Mouse (Mus musculus): ENCODE data around the gene Cib1.

The Cib1 gene

GRCm38 (mm10) chr7:80231971-80232488 lies 583 bp downstream of the Cib1 start:
- no peak for DNase-seq

DNA sequence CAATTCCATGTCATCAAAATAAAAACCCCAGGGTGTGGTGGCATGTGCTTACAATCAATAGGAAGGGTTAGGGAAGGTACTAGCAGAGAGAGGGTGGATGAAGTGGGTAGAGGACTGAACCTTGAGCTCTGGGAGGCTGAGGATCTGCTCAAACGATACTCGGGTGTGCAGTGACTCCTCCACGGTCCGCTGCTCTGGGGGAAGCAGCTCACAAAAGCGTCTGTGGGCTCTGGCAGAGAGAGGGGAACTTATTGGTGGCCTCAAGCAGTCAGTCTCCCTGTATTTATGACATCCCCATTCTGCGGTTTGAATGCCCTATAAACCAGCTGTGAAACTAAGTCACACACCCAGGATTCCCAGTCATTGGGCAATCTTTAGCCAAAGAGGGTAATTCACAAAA lies 2.4 kb downstream of the Cib1 start:
- no peak for DNase-seq

DNA sequence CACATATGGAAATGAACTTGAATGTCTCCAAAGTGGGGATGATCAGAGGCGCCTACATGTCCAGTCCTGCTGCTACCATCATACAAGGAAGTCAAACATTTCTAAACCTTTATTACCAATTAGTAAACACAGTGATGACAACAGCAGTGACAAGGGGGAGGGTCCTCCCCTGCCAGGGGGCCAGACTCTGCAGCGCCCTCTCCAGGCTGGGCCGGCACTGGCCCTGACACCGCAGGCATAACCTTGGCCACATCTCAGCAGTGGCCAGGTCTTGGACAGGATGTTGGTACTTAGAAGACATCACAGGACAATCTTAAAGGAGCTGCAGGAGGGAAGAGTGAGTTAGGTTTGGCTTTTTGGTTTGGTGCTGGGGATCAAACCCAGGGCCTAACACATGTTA lies 5.5 kb downstream of the Cib1 start:
- no peak for DNase-seq

GRCm38 (mm10) chr7:80221179-80221750 lies 11.3 kb downstream of the Cib1 start:
- no peak for DNase-seq

DNA sequence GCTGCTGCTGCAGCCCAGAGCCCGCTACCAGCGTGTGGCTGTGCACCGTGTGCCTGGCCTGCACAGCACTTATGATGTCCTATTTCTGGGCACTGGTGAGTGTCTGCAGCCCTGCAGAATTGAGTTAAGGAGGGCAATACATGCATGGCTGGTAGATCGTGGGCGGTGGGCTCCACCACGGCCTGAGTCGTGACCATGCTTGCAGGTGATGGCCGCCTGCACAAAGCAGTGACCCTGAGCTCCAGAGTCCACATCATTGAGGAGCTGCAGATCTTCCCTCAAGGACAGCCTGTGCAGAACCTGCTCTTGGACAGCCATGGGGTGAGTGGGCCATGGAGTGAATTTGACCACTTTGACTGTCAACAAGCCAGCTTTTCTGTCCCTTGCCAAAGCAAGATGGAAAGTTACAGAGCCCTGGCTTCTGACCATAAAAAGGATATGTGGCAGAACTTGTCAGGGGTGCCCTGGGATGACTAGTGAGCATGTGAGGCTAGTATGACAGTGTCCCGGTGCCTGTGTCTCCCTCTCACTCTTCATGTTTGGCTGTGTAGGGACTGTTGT lies 12.3 kb downstream of the Cib1 start:
- no peak for DNase-seq

- DNase-seq: no peak
Measured at GRCm38 (mm10) chr7:80218666-80219065, 13.9 kb downstream of the Cib1 start.

DNA sequence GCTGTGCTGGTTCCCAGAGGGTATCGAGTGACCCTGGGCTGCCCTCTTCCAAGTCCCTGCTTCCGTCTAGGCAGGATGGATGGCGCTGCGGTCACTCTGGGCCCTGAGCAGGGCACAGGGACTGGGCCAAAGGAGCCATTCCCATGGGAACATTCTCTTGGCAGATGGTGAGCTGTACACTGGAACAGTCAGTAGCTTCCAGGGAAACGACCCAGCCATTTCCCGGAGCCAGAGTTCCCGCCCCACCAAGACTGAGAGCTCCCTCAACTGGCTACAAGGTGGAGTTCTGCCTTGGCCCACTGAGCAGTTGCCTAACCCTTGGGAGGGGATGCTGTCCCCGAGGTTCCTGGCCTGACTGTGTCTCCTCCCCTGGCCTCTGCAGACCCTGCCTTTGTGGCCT lies 16.0 kb downstream of the Cib1 start:
- DNase-seq: no peak

- DNase-seq: peak; percentile 66
Measured at GRCm38 (mm10) chr7:80215398-80215797, 17.2 kb downstream of the Cib1 start.

DNA sequence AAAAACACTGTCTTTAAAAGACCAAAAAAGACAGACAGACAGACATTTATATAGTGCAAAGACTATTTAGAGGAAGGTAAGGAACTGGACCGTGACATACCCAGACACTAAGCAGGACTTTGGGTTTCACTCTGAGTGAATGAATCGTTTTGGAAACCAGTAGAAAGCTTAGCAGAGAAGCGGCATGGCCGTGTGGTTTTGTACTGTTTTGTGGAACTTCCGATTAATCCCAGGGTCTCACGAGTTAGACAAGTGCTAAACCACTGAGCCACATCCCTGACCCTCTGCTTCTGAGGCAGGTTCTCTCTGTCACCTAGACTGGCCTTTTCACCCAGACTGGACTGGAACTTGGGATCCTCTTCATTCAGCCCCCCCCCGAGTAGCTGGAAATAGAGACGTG lies 18.2 kb downstream of the Cib1 start:
- DNase-seq: no peak

DNA sequence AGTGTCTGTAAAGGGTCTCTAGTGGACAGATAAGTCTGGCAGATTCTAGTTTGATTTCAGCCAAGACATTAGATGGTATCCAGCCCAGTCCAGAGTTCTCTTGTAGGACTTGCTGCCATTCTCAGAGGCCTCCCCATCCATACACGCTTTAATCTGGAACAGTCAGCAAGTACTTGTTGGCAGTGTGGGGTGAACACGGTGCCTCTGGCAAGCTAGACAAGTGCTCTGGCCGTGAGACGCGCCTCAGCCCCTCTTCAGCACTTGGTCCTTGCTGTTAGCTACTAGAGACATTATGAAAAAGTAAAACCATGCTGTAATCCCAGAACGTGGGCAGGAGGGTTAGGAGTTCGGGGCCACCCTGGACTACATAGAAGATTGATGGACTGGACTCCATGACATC lies 19.0 kb downstream of the Cib1 start:
- DNase-seq: no peak

- DNase-seq: no peak
Measured at GRCm38 (mm10) chr7:80210982-80211381, 21.6 kb downstream of the Cib1 start.

- DNase-seq: no peak
Measured at GRCm38 (mm10) chr7:80209669-80210068, 22.9 kb downstream of the Cib1 start.

DNA sequence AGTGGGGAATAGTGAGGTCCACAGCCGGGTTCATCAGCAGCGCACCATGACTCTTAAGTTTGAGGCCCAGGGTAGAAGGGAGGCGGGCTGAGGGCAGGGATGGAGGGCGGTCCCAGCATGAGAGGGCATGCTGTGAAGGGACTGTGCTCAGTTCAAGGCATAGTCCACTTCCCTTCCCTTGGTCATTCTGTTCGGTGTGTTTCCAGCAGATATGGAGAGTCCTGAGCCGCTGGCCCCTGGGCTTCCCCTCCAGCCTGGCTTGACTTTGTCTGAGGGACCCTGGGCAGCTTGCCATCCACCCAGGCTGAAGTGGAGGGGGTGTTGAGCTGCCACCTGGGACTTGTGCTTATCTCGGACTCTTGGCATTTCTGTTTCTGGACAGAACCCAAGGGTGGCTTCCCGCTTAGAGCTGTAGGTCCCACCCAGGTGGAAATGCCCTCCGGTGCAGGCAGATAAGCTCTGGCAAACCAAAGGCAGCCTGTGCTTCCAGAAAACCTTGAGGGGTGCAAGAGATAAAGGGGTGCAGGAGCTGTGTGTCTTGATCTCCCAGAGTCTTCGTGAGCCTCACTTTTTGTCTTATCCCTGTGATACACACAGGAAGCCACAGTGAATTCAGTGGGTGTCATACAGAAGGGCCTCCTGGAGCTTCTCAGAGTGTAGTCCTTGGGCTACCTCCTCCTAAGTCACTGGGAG lies 23.7 kb downstream of the Cib1 start:
- no peak for DNase-seq

GRCm38 (mm10) chr7:80208026-80208642 lies 24.5 kb downstream of the Cib1 start:
- DNase-seq: no peak

- DNase-seq: no peak
Measured at GRCm38 (mm10) chr7:80207314-80207731, 25.3 kb downstream of the Cib1 start.

GRCm38 (mm10) chr7:80205705-80206589 lies 26.7 kb downstream of the Cib1 start:
- no peak for DNase-seq

DNA sequence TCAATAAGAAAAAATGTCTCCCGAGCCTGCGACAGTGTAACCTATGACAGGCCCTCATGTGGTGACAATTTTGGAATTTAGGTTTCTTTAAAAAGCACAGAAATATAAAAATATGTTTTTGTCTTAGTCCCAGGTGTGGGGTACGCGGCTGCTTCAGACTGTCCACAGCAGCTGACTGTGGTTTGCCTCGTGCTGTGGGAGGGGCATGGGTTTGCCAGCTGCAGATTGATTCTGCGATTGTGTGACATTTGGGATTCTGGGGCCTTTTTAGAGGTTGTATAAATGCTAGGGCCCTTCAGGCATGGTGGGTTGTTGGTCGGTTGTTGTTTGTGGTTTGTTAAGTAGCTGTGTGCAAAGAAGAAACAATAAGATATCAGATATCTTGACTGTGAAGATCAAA lies 27.7 kb downstream of the Cib1 start:
- no peak for DNase-seq

DNA sequence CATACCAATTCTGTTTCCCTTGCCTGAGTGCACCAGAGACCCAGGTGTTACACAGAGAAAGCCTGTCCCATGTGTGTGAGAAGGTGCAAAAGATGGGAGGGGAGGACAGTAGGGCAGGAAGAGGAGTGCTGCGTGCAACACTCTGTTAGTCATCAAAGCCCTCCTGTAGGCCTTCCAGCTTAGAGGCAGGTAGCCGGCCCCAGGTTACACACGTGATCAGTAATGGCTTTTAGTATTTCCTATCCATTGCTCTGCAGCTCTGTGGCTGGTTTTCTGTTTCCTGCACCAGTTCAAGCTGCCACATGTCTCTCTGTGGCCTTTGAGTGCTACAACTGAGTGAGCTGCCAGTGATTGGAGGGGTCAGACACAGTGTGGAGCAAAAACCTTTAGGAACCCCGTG lies 28.3 kb downstream of the Cib1 start:
- DNase-seq: no peak

GRCm38 (mm10) chr7:80203638-80204096 lies 28.9 kb downstream of the Cib1 start:
- peak; percentile 2 for DNase-seq

DNA sequence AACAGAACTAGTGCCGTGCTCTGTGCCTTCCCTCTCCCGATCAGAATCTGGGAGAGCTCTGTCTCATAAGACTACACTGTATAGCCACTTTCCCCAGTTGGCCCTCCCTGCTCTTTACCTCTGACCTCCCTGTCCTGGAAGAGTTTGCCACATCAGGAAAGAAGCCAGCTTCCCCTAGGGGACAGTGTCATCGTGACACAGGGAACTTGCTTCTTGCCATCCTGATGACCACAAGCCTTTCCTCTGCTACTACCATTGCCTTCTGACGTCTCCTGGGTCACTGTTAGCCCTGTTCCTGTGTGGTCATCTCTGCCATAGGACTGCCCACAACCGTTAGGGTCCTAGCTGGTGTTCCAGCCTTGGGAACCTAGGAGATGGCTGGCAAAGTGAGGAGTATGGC lies 29.7 kb downstream of the Cib1 start:
- no peak for DNase-seq

DNA sequence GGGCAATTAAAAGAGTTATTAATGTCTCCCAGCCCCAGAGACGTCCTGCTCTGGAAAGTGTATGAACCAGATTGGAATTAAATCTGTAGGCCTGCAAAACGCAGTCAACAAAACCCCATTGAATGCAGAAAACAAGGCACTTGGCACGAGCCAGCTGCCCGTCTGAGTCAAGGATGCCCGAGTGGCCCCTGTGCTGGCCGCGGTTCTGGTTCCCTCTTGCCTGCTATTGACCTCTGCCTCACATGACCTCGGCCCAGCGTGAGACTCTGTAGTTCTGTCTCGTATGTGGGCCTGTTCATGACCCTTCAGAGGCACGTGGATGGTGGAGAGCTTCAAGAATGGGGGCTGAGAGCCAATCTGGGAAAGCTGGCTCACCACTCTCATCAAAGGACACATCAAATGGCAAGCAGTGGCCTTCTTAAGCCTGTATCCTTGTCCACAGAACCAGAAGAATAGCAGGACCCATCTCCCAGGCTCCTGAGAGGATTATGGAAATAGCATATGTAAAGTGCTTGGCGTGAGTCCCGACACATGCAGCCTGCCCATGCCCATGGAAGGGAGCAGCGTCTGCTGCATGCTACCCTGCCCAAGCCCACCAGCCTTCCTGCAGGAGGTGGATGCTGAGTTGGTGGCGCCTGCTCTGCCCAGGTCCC lies 30.6 kb downstream of the Cib1 start:
- no peak for DNase-seq

DNA sequence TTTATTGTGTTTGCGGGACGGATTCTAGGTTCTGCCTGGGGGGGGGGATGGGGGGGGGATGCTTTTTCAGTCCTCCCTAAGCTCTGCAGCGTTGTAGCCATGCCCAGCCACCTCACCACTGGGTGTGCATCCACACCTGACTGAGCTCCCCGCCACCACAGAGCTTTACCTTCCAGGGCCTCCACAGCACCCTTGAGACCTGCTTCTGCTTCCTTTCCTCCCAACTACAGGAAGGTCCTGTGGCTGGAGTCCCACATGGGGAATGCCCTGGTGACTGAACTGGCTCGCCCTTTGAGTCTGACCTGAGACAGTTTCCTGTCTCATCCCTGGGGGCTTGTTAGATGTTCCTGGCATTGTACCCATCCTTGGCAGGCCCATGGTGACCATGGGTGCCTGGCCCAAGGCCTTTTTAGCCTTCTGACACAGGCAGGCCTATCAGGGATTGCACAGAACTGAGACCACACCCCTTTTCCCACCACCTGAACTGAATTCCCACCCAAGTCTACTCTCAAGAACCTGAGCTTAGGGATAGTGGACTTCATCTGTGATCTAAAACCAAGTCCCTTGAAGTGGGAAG lies 31.6 kb downstream of the Cib1 start:
- DNase-seq: no peak

Measured in cerebellum, adult 11-12 months (tissue).